Comparison of ENCODE assay signal across 19 mouse cellular contexts in the genomic region with DNA sequence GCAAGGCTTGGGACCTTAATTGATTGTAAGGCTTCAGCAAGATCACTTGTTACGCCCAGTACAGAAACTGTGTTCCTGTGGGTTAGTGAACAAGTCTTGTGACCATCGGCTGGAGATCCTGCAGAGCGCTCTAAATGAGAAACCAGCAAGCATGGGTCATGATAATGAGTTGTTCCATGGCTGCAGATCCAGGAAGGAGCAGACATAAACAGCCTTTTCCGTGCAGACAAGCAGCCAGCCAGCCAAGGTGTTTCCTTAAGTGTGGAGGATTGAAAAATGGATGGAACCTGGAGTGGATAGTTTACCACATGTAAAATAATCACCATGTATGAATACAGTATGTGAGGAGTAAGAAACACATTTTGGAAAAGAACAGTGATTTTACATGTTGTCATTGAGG.
"Had no signal": no experiment of that assay in that cellular context is flagged by ENCODE, and none has a peak within 500 bp of the region (broad histone marks: within the 10 kb centered on the region; RNA-seq: fewer than 3 reads in every experiment).

No protein-coding gene starts in this region.

- H3K4me2 ChIP-seq: limb, embryonic 15.5 days; liver, embryonic 12.5 days; midbrain, embryonic 12.5 days; neural tube, embryonic 13.5 days; neural tube, embryonic 15.5 days had no signal

- H3K27ac ChIP-seq: liver, embryonic 12.5 days; liver, embryonic 14.5 days; midbrain, embryonic 10.5 days; midbrain, embryonic 12.5 days; neural tube, embryonic 13.5 days; neural tube, embryonic 15.5 days had no signal

- H3K9me3 ChIP-seq: limb, embryonic 15.5 days; midbrain, embryonic 10.5 days; midbrain, embryonic 12.5 days; neural tube, embryonic 13.5 days; neural tube, embryonic 15.5 days had no signal

- H3K27me3 ChIP-seq: limb, embryonic 15.5 days; liver, embryonic 12.5 days; midbrain, embryonic 12.5 days; neural tube, embryonic 13.5 days; neural tube, embryonic 15.5 days had no signal

- H3K36me3 ChIP-seq: limb, embryonic 15.5 days; liver, embryonic 12.5 days; midbrain, embryonic 10.5 days; midbrain, embryonic 12.5 days; neural tube, embryonic 13.5 days; neural tube, embryonic 15.5 days had no signal

- DNase-seq: lung, adult 2 months; midbrain, embryonic 14.5 days; retina, postnatal 1 day; right cerebral cortex, adult 18-20 months; right cerebral cortex, postnatal 25 days; right cerebral cortex, postnatal 4 days; spleen, adult 18-20 months; thymus, adult 18-20 months; thymus, postnatal 14 days; thymus, postnatal 36 days had no signal

- H3K4me3 ChIP-seq: limb, embryonic 15.5 days; liver, embryonic 12.5 days; midbrain, embryonic 10.5 days; midbrain, embryonic 12.5 days; myocyte; neural tube, embryonic 13.5 days; neural tube, embryonic 15.5 days had no signal

- ATAC-seq: liver, embryonic 12.5 days; midbrain, embryonic 16.5 days had no signal

- H3K4me1 ChIP-seq: liver, embryonic 12.5 days; midbrain, embryonic 12.5 days; neural tube, embryonic 13.5 days; neural tube, embryonic 15.5 days had no signal

- H3K9ac ChIP-seq: limb, embryonic 15.5 days; liver, embryonic 12.5 days; liver, embryonic 14.5 days; midbrain, embryonic 12.5 days; neural tube, embryonic 13.5 days; neural tube, embryonic 15.5 days had no signal
